Mouse (Mus musculus) heart, postnatal 4 days (tissue): ENCODE data around the gene Stx16. TPM values are rescaled to one million over a fixed set of nuclear protein-coding genes. Genes with fewer than 3 reads are reported as not detected.

Experiments
- DNase-seq: peaks from one replicate; pipeline ENCODE4 v3.0.0; 2021
- total RNA-seq, 2 experiments: library from RNA; stranded (reverse); gene quantifications; 2 replicates each; pipeline ENCODE4 v1.2.3; 2021

Gene Stx16
- total RNA-seq, 2 experiments from 2014 or later: 37.5 to 38.3 TPM

GRCm38 (mm10) chr2:174076433-174076824 is 321 bp downstream of the Stx16 start:
- DNase-seq: no peak

- no peak for DNase-seq
Observed at GRCm38 (mm10) chr2:174077004-174077695, 1.0 kb downstream of the Stx16 start.

GRCm38 (mm10) chr2:174077776-174078338 is 1.7 kb downstream of the Stx16 start:
- DNase-seq: no peak

- no peak for DNase-seq
Observed at GRCm38 (mm10) chr2:174081833-174082232, 5.7 kb downstream of the Stx16 start.

- no peak for DNase-seq
Observed at GRCm38 (mm10) chr2:174082380-174082918, 6.3 kb downstream of the Stx16 start.

- no peak for DNase-seq
Observed at GRCm38 (mm10) chr2:174095086-174095485, 19.0 kb downstream of the Stx16 start.

GRCm38 (mm10) chr2:174102399-174102798 is 26.3 kb downstream of the Stx16 start:
- no peak for DNase-seq

GRCm38 (mm10) chr2:174103527-174103926 is 27.4 kb downstream of the Stx16 start:
- DNase-seq: no peak

GRCm38 (mm10) chr2:174107375-174107774 is 31.3 kb downstream of the Stx16 start:
- DNase-seq: no peak

GRCm38 (mm10) chr2:174109991-174110782 is 34.1 kb downstream of the Stx16 start, which contains the start of gene Npepl1:
Gene Npepl1 (plus strand): TSS chr2:174110349.
- peak; percentile 80 for DNase-seq

- peak; percentile 51 for DNase-seq
Observed at GRCm38 (mm10) chr2:174110783-174111549, 34.9 kb downstream of the Stx16 start.

- DNase-seq: no peak
Observed at GRCm38 (mm10) chr2:174112931-174113330, 36.8 kb downstream of the Stx16 start.

- DNase-seq: peak; percentile 56
Observed at GRCm38 (mm10) chr2:174114148-174114864, 38.2 kb downstream of the Stx16 start.

- no peak for DNase-seq
Observed at GRCm38 (mm10) chr2:174116929-174117328, 40.8 kb downstream of the Stx16 start.

- DNase-seq: no peak
Observed at GRCm38 (mm10) chr2:174118141-174118540, 42.0 kb downstream of the Stx16 start.

GRCm38 (mm10) chr2:174119259-174119658 is 43.2 kb downstream of the Stx16 start:
- no peak for DNase-seq

- DNase-seq: no peak
Observed at GRCm38 (mm10) chr2:174120631-174121030, 44.5 kb downstream of the Stx16 start.

- no peak for DNase-seq
Observed at GRCm38 (mm10) chr2:174121411-174121947, 45.4 kb downstream of the Stx16 start.

GRCm38 (mm10) chr2:174122331-174122730 is 46.2 kb downstream of the Stx16 start:
- no peak for DNase-seq

- DNase-seq: peak; percentile 5
Observed at GRCm38 (mm10) chr2:174123731-174124130, 47.6 kb downstream of the Stx16 start.
